Mouse (Mus musculus) CH12.LX (cell line): ENCODE data around the gene Gm49368. TPM values are rescaled to one million over a fixed set of nuclear protein-coding genes. Genes with fewer than 3 reads are reported as not detected.
"Not testable (repeated sequence)": the region's sequence is repeated elsewhere in the genome, so short reads cannot be mapped to it uniquely, and the experiment has no call there.

Experiments used
- DNase-seq: peaks from one replicate; pipeline ENCODE4 v3.0.0-alpha.2; 2013; ENCODE audit errors: extremely low read depth
- H3K27ac ChIP-seq: 2 replicates; pipeline ENCODE4 v1.5.1; 2012; ENCODE audit warnings: low read depth, mild to moderate bottlenecking, control low read depth, moderate library complexity; ENCODE audit not compliant: insufficient read depth
- H3K27me3 ChIP-seq: replicated peaks from 2 replicates; pipeline ENCODE3; 2012; ENCODE audit warnings: inconsistent platforms
- H3K36me3 ChIP-seq, 2 experiments: replicated peaks in 1 of 2; 2 replicates each; pipeline versions ENCODE3 to v1.6.1; 2012; ENCODE audit warnings: inconsistent platforms in 1 of 2, low read length in 1 of 2, mild to moderate bottlenecking in 1 of 2, mixed read lengths in 1 of 2, moderate library complexity in 1 of 2; ENCODE audit not compliant: control insufficient read depth in 1 of 2, insufficient read depth in 1 of 2
- H3K4me1 ChIP-seq, 2 experiments: 2 replicates each; pipeline ENCODE4 v1.6.1; 2012; ENCODE audit warnings: inconsistent platforms in 1 of 2, moderate library complexity in 1 of 2; ENCODE audit not compliant: insufficient read depth in 2 of 2, control insufficient read depth in 1 of 2
- H3K4me2 ChIP-seq: 2 replicates; pipeline ENCODE4 v1.6.1; 2012; ENCODE audit warnings: low read depth, mild to moderate bottlenecking, control low read depth; ENCODE audit not compliant: poor library complexity, insufficient read depth, severe bottlenecking
- H3K4me3 ChIP-seq, 3 experiments: fragments of 150-350 bp in 1 of 3; sonication (generic) in 1 of 3; replicated peaks in 1 of 3; 2 replicates each; pipeline versions ENCODE3 to v1.5.1; 2011 to 2012; ENCODE audit warnings: low read depth in 2 of 3, low read length in 2 of 3, mild to moderate bottlenecking in 2 of 3, moderate library complexity in 2 of 3, control low read depth in 1 of 3, improper control_type of control experiment in 1 of 3, inconsistent platforms in 1 of 3, mixed read lengths in 1 of 3; ENCODE audit not compliant: poor library complexity in 1 of 3
- H3K79me2 ChIP-seq: replicated peaks from 2 replicates; pipeline ENCODE4 v1.6.1; 2012; ENCODE audit warnings: mild to moderate bottlenecking, moderate library complexity; ENCODE audit not compliant: control insufficient read depth, poor library complexity, insufficient read depth, severe bottlenecking; ENCODE audit errors: extremely low read depth
- H3K9ac ChIP-seq: 2 replicates; pipeline ENCODE4 v1.6.1; 2012; ENCODE audit warnings: low read depth, mild to moderate bottlenecking, control low read depth, moderate library complexity; ENCODE audit not compliant: insufficient read depth
- H3K9me3 ChIP-seq: replicated peaks from 2 replicates; pipeline ENCODE3; 2012; ENCODE audit warnings: low read length, inconsistent platforms, mixed read lengths
- CHD1 ChIP-seq: IDR thresholded peaks from 2 replicates; pipeline ENCODE4 v1.6.1; 2012; ENCODE audit warnings: low read depth, low read length, improper control_type of control experiment, inconsistent platforms
- CHD2 ChIP-seq: IDR thresholded peaks from 2 replicates; pipeline ENCODE4 v1.6.1; 2011; ENCODE audit warnings: low read length, improper control_type of control experiment
- CTCF ChIP-seq, 2 experiments: IDR thresholded peaks in 1 of 2; conservative IDR thresholded peaks in 1 of 2; 2 replicates each; pipeline ENCODE4 v1.5.1; 2011 to 2012; ENCODE audit warnings: low read depth in 2 of 2, low read length in 2 of 2, improper control_type of control experiment in 1 of 2, inconsistent platforms in 1 of 2, mild to moderate bottlenecking in 1 of 2, moderate library complexity in 1 of 2
- E2F4 ChIP-seq: IDR thresholded peaks from 2 replicates; pipeline ENCODE4 v1.6.1; 2011; ENCODE audit warnings: low read depth, low read length, improper control_type of control experiment; ENCODE audit not compliant: insufficient replicate concordance
- ELF1 ChIP-seq: IDR thresholded peaks from 2 replicates; pipeline ENCODE4 v1.6.1; 2014; ENCODE audit warnings: low read depth, mild to moderate bottlenecking, inconsistent platforms, low read length, improper control_type of control experiment
- ETS1 ChIP-seq: conservative IDR thresholded peaks from 2 replicates; pipeline ENCODE4 v1.6.1; 2012; ENCODE audit warnings: low read depth, mild to moderate bottlenecking, inconsistent platforms, low read length, improper control_type of control experiment, moderate library complexity
- JUN ChIP-seq: IDR thresholded peaks from 2 replicates; pipeline ENCODE4 v1.6.1; 2011; ENCODE audit warnings: low read depth, mild to moderate bottlenecking, low read length, improper control_type of control experiment, moderate library complexity; ENCODE audit not compliant: insufficient read depth
- JUND ChIP-seq: conservative IDR thresholded peaks from 2 replicates; pipeline ENCODE4 v1.6.1; 2011; ENCODE audit warnings: low read depth, low read length, improper control_type of control experiment
- MAX ChIP-seq: IDR thresholded peaks from 2 replicates; pipeline ENCODE4 v1.6.1; 2011; ENCODE audit warnings: low read length, improper control_type of control experiment
- MXI1 ChIP-seq: IDR thresholded peaks from 2 replicates; pipeline ENCODE4 v1.6.1; 2011; ENCODE audit warnings: mild to moderate bottlenecking, low read depth, low read length, improper control_type of control experiment
- MYC ChIP-seq: IDR thresholded peaks from 2 replicates; pipeline ENCODE4 v1.6.1; 2011; ENCODE audit warnings: low read depth, mild to moderate bottlenecking, improper control_type of control experiment, low read length
- POLR2AphosphoS2 ChIP-seq: IDR thresholded peaks from 2 replicates; pipeline ENCODE4 v1.6.1; 2011; ENCODE audit warnings: low read depth, low read length, improper control_type of control experiment
- SMC3 ChIP-seq: IDR thresholded peaks from 2 replicates; pipeline ENCODE4 v1.6.1; 2011; ENCODE audit warnings: low read depth, low read length, improper control_type of control experiment
- UBTF ChIP-seq: IDR thresholded peaks from 2 replicates; pipeline ENCODE4 v1.6.1; 2012; ENCODE audit warnings: low read depth, mild to moderate bottlenecking, inconsistent platforms, low read length, improper control_type of control experiment, moderate library complexity
- ZKSCAN1 ChIP-seq: IDR thresholded peaks from 2 replicates; pipeline ENCODE4 v1.6.1; 2012; ENCODE audit warnings: low read depth, inconsistent platforms, low read length, improper control_type of control experiment, borderline replicate concordance
- ZMIZ1 ChIP-seq: IDR thresholded peaks from 2 replicates; pipeline ENCODE4 v1.6.1; 2012; ENCODE audit warnings: low read depth, mild to moderate bottlenecking, inconsistent platforms, low read length, improper control_type of control experiment
- ZNF384 ChIP-seq: IDR thresholded peaks from 2 replicates; pipeline ENCODE4 v1.6.1; 2012; ENCODE audit warnings: low read depth, low read length, improper control_type of control experiment, inconsistent platforms
- dilution Hi-C: fragments of 300-500 bp; cut with MboI; formaldehyde crosslinking; loops from 2 replicates; pipeline ENCODE4 v1.14.3; 2020; ENCODE audit warnings: low sequenced_read_pairs; ENCODE audit not compliant: extremely low pct_unique_long_range_greater_than_20kb, extremely low pct_ligation_motif_present
- in situ Hi-C: fragments of 300-500 bp; cut with MboI; formaldehyde crosslinking; loops from 3 replicates; pipeline ENCODE4 v1.14.3; 2019; ENCODE audit warnings: low sequenced_read_pairs, low pct_ligation_motif_present, low pct_unique_long_range_greater_than_20kb, mixed read lengths
- polyA plus RNA-seq: library from polyadenylated mRNA; unstranded; fragments of >175 nt; gene quantifications from 2 replicates; pipeline ENCODE4 v1.2.1, GENCODE M21; 2012; ENCODE audit warnings: low read depth; ENCODE audit not compliant: insufficient read length
- total RNA-seq, 2 experiments: library from RNA; depleted of rRNA; stranded (reverse); fragments of 300-350 nt in 1 of 2; fragments of >200 nt in 1 of 2; gene quantifications; 2 replicates each; pipeline ENCODE4 v1.2.3; 2012 to 2014

Gm49368 gene
- total and polyA plus RNA-seq, 3 experiments: not detected

- H3K4me3 ChIP-seq: no peak overlapping the region
- H3K36me3 ChIP-seq: no peaks in the 10 kb centered on the region
- in situ Hi-C loops: no loop called here
- no peak for DNase-seq
- no peaks in the 10 kb centered on the region for H3K79me2 ChIP-seq
- no peak overlapping the region for H3K27ac ChIP-seq
- dilution Hi-C loops: no loop called here
- peaks cover 8% of the 10 kb centered on the region for H3K27me3 ChIP-seq
- no peak overlapping the region for H3K9ac ChIP-seq
- H3K4me2 ChIP-seq: no peak overlapping the region
- no peaks in the 10 kb centered on the region for H3K4me1 ChIP-seq
- TF ChIP-seq CHD2: no peak
- TF ChIP-seq SMC3: no peak
- no peak for TF ChIP-seq MAX
- TF ChIP-seq POLR2AphosphoS2: no peak
- TF ChIP-seq ETS1: no peak
- H3K9me3 ChIP-seq: no peaks in the 10 kb centered on the region
These were observed 88.5 kb downstream of the Gm49368 start for GRCm38 (mm10) chr7:128150970-128151369.

GRCm38 (mm10) chr7:128154076-128154475 is 91.6 kb downstream of the Gm49368 start, which contains the start of gene Itgad:
Gene Itgad, plus strand, starts transcription at chr7:128154376.
- H3K27me3 ChIP-seq: peaks cover 3% of the 10 kb centered on the region
- no peak for TF ChIP-seq ELF1
- TF ChIP-seq ZMIZ1: no peak
- TF ChIP-seq ZKSCAN1: no peak
- TF ChIP-seq ZNF384: no peak
- TF ChIP-seq UBTF: no peak
- TF ChIP-seq CHD1: no peak
- no peak for TF ChIP-seq CTCF (conservative IDR thresholded peaks at IDR 0.05 in 1 of 2, IDR thresholded peaks at IDR 0.05 in 1 of 2; ENCODE audit: low read depth in 2 of 2, low read length in 2 of 2)
- no peak for TF ChIP-seq POLR2AphosphoS2
- TF ChIP-seq E2F4: no peak
- TF ChIP-seq JUN: no peak
- no peak for TF ChIP-seq MXI1
- no peak within 1 kb of the TSS for H3K4me2 ChIP-seq
- no peak within 1 kb of the TSS for H3K27ac ChIP-seq
- DNase-seq: no peak
- H3K4me1 ChIP-seq: peaks cover 0 to 2% of the 10 kb centered on the region in 2 experiments; a peak in 1 of 4 replicates
- H3K4me3 ChIP-seq: no peak within 1 kb of the TSS
- no peaks in the 10 kb centered on the region for H3K79me2 ChIP-seq
- dilution Hi-C loops: no loop called here
- in situ Hi-C loops: no loop called here
- no peak within 1 kb of the TSS for H3K9ac ChIP-seq
- H3K9me3 ChIP-seq: no peaks in the 10 kb centered on the region
- no peaks in the 10 kb centered on the region for H3K36me3 ChIP-seq

- TF ChIP-seq JUND (no peak), CHD2 (no peak), MYC (no peak), ZNF384 (no peak)
- Histone ChIP-seq H3K27ac (no peak overlapping the region), H3K4me3 (no peak overlapping the region), H3K4me1 (peaks cover 0 to 2% of the 10 kb centered on the region in 2 experiments; a peak in 1 of 4 replicates), H3K79me2 (no peaks in the 10 kb centered on the region), H3K9me3 (no peaks in the 10 kb centered on the region), H3K27me3 (no peaks in the 10 kb centered on the region), H3K9ac (no peak overlapping the region), H3K36me3 (no peaks in the 10 kb centered on the region), H3K4me2 (no peak overlapping the region)
- in situ Hi-C loops: no loop called here
- no peak for DNase-seq
- dilution Hi-C loops: no loop called here
These were observed 92.4 kb downstream of the Gm49368 start for GRCm38 (mm10) chr7:128154924-128155323.

GRCm38 (mm10) chr7:128158688-128159354 is 96.3 kb downstream of the Gm49368 start:
- dilution Hi-C loops, H3K9ac ChIP-seq, H3K4me1 ChIP-seq, H3K36me3 ChIP-seq, H3K27ac ChIP-seq, H3K4me3 ChIP-seq, DNase-seq, H3K9me3 ChIP-seq, in situ Hi-C loops, H3K79me2 ChIP-seq, H3K27me3 ChIP-seq, H3K4me2 ChIP-seq: not testable (repeated sequence)
